In the genomic region with DNA sequence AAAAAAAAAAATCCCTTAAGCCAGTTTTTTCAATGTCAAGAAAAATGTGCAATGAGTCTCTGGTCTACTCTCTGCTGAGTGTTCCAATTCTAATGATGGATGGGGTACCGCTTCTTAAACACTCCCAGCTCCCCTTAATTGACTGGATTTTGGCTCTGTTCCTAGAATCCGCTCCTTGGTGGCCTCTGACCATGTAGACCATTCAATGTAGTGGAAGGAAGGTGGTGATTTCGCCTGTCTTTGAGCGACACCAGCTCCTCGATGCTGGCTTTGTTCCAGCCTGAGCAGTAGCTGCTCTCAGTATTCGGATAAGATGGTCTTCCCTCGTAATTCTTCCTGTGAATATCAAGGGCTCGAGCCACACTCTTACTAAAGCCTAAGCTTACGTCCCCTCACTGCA, we compare ENCODE assay signal across 12 mouse cellular contexts.
DNase-seq lines count a peak whose midpoint lies in the region; ATAC-seq and TF ChIP-seq lines count a peak whose summit lies in the region.
"Had no signal": no experiment of that assay in that cellular context is flagged by ENCODE, and none has a peak within 500 bp of the region (broad histone marks: within the 10 kb centered on the region; RNA-seq: fewer than 3 reads in every experiment).

No protein-coding gene starts in this region.

- peaks cover 8% of the 10 kb centered on the region; the same call in 1 of the 2 replicates for H3K9me3 ChIP-seq in heart, embryonic 12.5 days (replicated peaks)
- H3K9me3 ChIP-seq in heart, embryonic 11.5 days (replicated peaks; ENCODE audit: control insufficient read depth, low read length), result no peaks in the 10 kb centered on the region
- H3K9me3 ChIP-seq in midbrain, postnatal 0 days (ENCODE audit: low read length), result no peaks in the 10 kb centered on the region
- H3K9me3 ChIP-seq in midbrain, embryonic 13.5 days, result 0 out of 2 replicates have a peak, but pooled peaks cover 2% of the 10 kb centered on the region
- H3K9me3 ChIP-seq in hindbrain, postnatal 0 days (ENCODE audit: low read length), result no peaks in the 10 kb centered on the region

- peak; percentile 29; the same call in 1 of the 2 replicates for ATAC-seq in heart, embryonic 12.5 days (ENCODE audit: insufficient number of reproducible peaks, low FRiP score)
- no peak for ATAC-seq in heart, embryonic 11.5 days (replicated peaks; ENCODE audit: insufficient number of reproducible peaks, low FRiP score, low TSS enrichment)
- no peak for ATAC-seq in midbrain, postnatal 0 days (ENCODE audit: low FRiP score)
- ATAC-seq in midbrain, embryonic 13.5 days, result no peak
- no peak for ATAC-seq in hindbrain, postnatal 0 days
- ATAC-seq: CD4-positive, CD25-positive, alpha-beta regulatory T cell, adult 4 months had no signal

- no peak overlapping the region for H3K27ac ChIP-seq in heart, embryonic 12.5 days (ENCODE audit: poor library complexity, severe bottlenecking)
- no peak overlapping the region for H3K27ac ChIP-seq in heart, embryonic 11.5 days (ENCODE audit: low read depth, low read length)
- no peak overlapping the region for H3K27ac ChIP-seq in kidney, adult 2 months (ENCODE audit: insufficient read depth, low read depth, low read length)
- H3K27ac ChIP-seq in midbrain, postnatal 0 days (ENCODE audit: low read depth, low read length), result no peak overlapping the region
- H3K27ac ChIP-seq in midbrain, embryonic 13.5 days, result no peak overlapping the region
- no peak overlapping the region for H3K27ac ChIP-seq in hindbrain, postnatal 0 days
- H3K27ac ChIP-seq: limb, embryonic 12.5 days had no signal

- no peaks in the 10 kb centered on the region for H3K36me3 ChIP-seq in heart, embryonic 12.5 days
- no peaks in the 10 kb centered on the region for H3K36me3 ChIP-seq in heart, embryonic 11.5 days (ENCODE audit: control insufficient read depth, insufficient read depth, low read length)
- no peaks in the 10 kb centered on the region for H3K36me3 ChIP-seq in kidney, adult 2 months (ENCODE audit: control insufficient read depth, insufficient read depth, low read length)
- no peaks in the 10 kb centered on the region for H3K36me3 ChIP-seq in midbrain, postnatal 0 days (ENCODE audit: insufficient read depth, low read length)
- H3K36me3 ChIP-seq in midbrain, embryonic 13.5 days, result no peaks in the 10 kb centered on the region
- no peaks in the 10 kb centered on the region for H3K36me3 ChIP-seq in hindbrain, postnatal 0 days (ENCODE audit: insufficient read depth, low read length)
- H3K36me3 ChIP-seq: limb, embryonic 12.5 days had no signal

- no peak overlapping the region for H3K4me2 ChIP-seq in heart, embryonic 12.5 days
- no peak overlapping the region for H3K4me2 ChIP-seq in heart, embryonic 11.5 days
- no peak overlapping the region for H3K4me2 ChIP-seq in midbrain, postnatal 0 days (ENCODE audit: low read depth, low read length, poor library complexity, severe bottlenecking)
- no peak overlapping the region for H3K4me2 ChIP-seq in midbrain, embryonic 13.5 days (replicated peaks)
- no peak overlapping the region for H3K4me2 ChIP-seq in hindbrain, postnatal 0 days (ENCODE audit: low read depth, low read length)
- H3K4me2 ChIP-seq: limb, embryonic 12.5 days had no signal

- H3K9ac ChIP-seq in heart, embryonic 12.5 days, result no peak overlapping the region
- H3K9ac ChIP-seq in heart, embryonic 11.5 days (ENCODE audit: low read depth, low read length), result no peak overlapping the region
- H3K9ac ChIP-seq in midbrain, postnatal 0 days (replicated peaks; ENCODE audit: low read length, poor library complexity, severe bottlenecking), result no peak overlapping the region
- no peak overlapping the region for H3K9ac ChIP-seq in midbrain, embryonic 13.5 days (replicated peaks)
- no peak overlapping the region for H3K9ac ChIP-seq in hindbrain, postnatal 0 days (replicated peaks; ENCODE audit: low read length)
- H3K9ac ChIP-seq: limb, embryonic 12.5 days had no signal

- WGBS in heart, embryonic 12.5 days, result 42% methylated on average over 9 of the region's 9 CpGs
- 51% methylated on average over 9 of the region's 9 CpGs for WGBS in heart, embryonic 11.5 days (ENCODE audit: insufficient replicate concordance)
- 61% methylated on average over 9 of the region's 9 CpGs for WGBS in kidney, adult 2 months
- 65% methylated on average over 9 of the region's 9 CpGs for WGBS in midbrain, postnatal 0 days
- WGBS in midbrain, embryonic 13.5 days, result 82% methylated on average over 9 of the region's 9 CpGs
- 36% methylated on average over 9 of the region's 9 CpGs for WGBS in hindbrain, postnatal 0 days

- peaks cover 3% of the 10 kb centered on the region; the same call in 1 of the 2 replicates for H3K27me3 ChIP-seq in heart, embryonic 12.5 days (replicated peaks)
- H3K27me3 ChIP-seq in heart, embryonic 11.5 days (ENCODE audit: control insufficient read depth, insufficient read depth, low read length), result no peaks in the 10 kb centered on the region
- H3K27me3 ChIP-seq in kidney, adult 2 months (replicated peaks; ENCODE audit: control insufficient read depth, insufficient read depth, low read length), result no peaks in the 10 kb centered on the region
- H3K27me3 ChIP-seq in midbrain, postnatal 0 days (ENCODE audit: insufficient read depth, low read length), result 0 out of 2 replicates have a peak, but pooled peaks cover 5% of the 10 kb centered on the region
- no peaks in the 10 kb centered on the region for H3K27me3 ChIP-seq in midbrain, embryonic 13.5 days
- no peaks in the 10 kb centered on the region for H3K27me3 ChIP-seq in hindbrain, postnatal 0 days (ENCODE audit: insufficient read depth, low read length)

- TF ChIP-seq CTCF in kidney, adult 2 months (conservative IDR thresholded peaks at IDR 0.05; ENCODE audit: insufficient read depth, insufficient read length, low read depth, low read length), result no peak
- TF ChIP-seq CTCF in midbrain, postnatal 0 days (IDR thresholded peaks at IDR 0.05), result no peak
- no peak for TF ChIP-seq CTCF in hindbrain, postnatal 0 days (IDR thresholded peaks at IDR 0.05; ENCODE audit: low read depth)

- H3K4me3 ChIP-seq in heart, embryonic 12.5 days, result no peak overlapping the region
- no peak overlapping the region for H3K4me3 ChIP-seq in heart, embryonic 11.5 days (ENCODE audit: low read depth, low read length)
- no peak overlapping the region for H3K4me3 ChIP-seq in kidney, adult 2 months (ENCODE audit: insufficient read depth, low read depth, low read length)
- H3K4me3 ChIP-seq in midbrain, postnatal 0 days (ENCODE audit: low read depth, low read length), result no peak overlapping the region
- no peak overlapping the region for H3K4me3 ChIP-seq in midbrain, embryonic 13.5 days (replicated peaks)
- H3K4me3 ChIP-seq in hindbrain, postnatal 0 days (ENCODE audit: low read length), result no peak overlapping the region
- H3K4me3 ChIP-seq: limb, embryonic 12.5 days; myocyte had no signal

- H3K4me1 ChIP-seq in heart, embryonic 12.5 days (replicated peaks), result peaks cover 3% of the 10 kb centered on the region
- H3K4me1 ChIP-seq in heart, embryonic 11.5 days (ENCODE audit: control insufficient read depth, insufficient read depth, low read length), result no peaks in the 10 kb centered on the region; the same call in 1 of the 2 replicates
- no peaks in the 10 kb centered on the region for H3K4me1 ChIP-seq in kidney, adult 2 months (ENCODE audit: control insufficient read depth, insufficient read depth, low read length)
- H3K4me1 ChIP-seq in midbrain, postnatal 0 days (ENCODE audit: insufficient read depth, low read length), result no peaks in the 10 kb centered on the region
- H3K4me1 ChIP-seq in midbrain, embryonic 13.5 days (replicated peaks), result no peaks in the 10 kb centered on the region
- H3K4me1 ChIP-seq in hindbrain, postnatal 0 days (ENCODE audit: insufficient read depth, low read length), result peaks cover 3% of the 10 kb centered on the region; the same call in 1 of the 2 replicates

- no peak for TF ChIP-seq POLR2A in kidney, adult 2 months (IDR thresholded peaks at IDR 0.05; ENCODE audit: low read depth, low read length)

- peak; percentile 19 for DNase-seq in kidney, postnatal 10 days
- DNase-seq in kidney, adult 2 months, result no peak
- DNase-seq in midbrain, postnatal 0 days (ENCODE audit: low spot score), result peak; percentile 76
- DNase-seq in hindbrain, postnatal 0 days (ENCODE audit: low spot score), result peak; percentile 76
- DNase-seq in left cerebral cortex, adult 18-20 months (ENCODE audit: low spot score in 2 of 2), result no peak
- DNase-seq: heart, postnatal 36 days had no signal

Comparison
In these comparisons a context has a peak if more than half of its experiments do, and no peak if none do; other contexts are left out.
1. DNase-seq: peak in kidney, postnatal 10 days (single experiment), midbrain, postnatal 0 days (single experiment) and hindbrain, postnatal 0 days (single experiment); none in kidney, adult 2 months (single experiment) and left cerebral cortex, adult 18-20 months (0 of 2).